Mouse (Mus musculus) testis, adult 2 months (tissue): ENCODE results near the gene Akip1. TPM values are rescaled to one million over a fixed set of nuclear protein-coding genes. Genes with fewer than 3 reads are reported as not detected.

Experiments
- H3K27ac ChIP-seq: fragments of 200-500 bp; 2 replicates; pipeline ENCODE4 v1.5.1; 2012; ENCODE audit warnings: low read depth, low read length; ENCODE audit not compliant: control insufficient read depth, insufficient read depth
- H3K27me3 ChIP-seq: fragments of 200-500 bp; 2 replicates; pipeline ENCODE4 v1.6.1; 2012; ENCODE audit warnings: mild to moderate bottlenecking, low read length, moderate library complexity; ENCODE audit not compliant: control insufficient read depth, insufficient read depth
- H3K36me3 ChIP-seq: fragments of 200-500 bp; 2 replicates; pipeline ENCODE4 v1.6.1; 2012; ENCODE audit warnings: mild to moderate bottlenecking, low read length; ENCODE audit not compliant: control insufficient read depth, insufficient read depth
- H3K4me1 ChIP-seq: fragments of 200-500 bp; 2 replicates; pipeline ENCODE4 v1.6.1; 2012; ENCODE audit warnings: low read length; ENCODE audit not compliant: control insufficient read depth, insufficient read depth
- H3K4me3 ChIP-seq: fragments of 200-500 bp; 2 replicates; pipeline ENCODE4 v1.5.1; 2012; ENCODE audit warnings: low read depth, mild to moderate bottlenecking, low read length, moderate library complexity, mixed read lengths; ENCODE audit not compliant: control insufficient read depth
- CTCF ChIP-seq: fragments of 200-500 bp; IDR thresholded peaks from 2 replicates; pipeline ENCODE4 v1.5.1; 2012; ENCODE audit warnings: low read depth, mild to moderate bottlenecking, inconsistent platforms, low read length, moderate library complexity; ENCODE audit not compliant: control insufficient read depth, insufficient read depth, insufficient replicate concordance
- POLR2A ChIP-seq: fragments of 200-500 bp; IDR thresholded peaks from 2 replicates; pipeline ENCODE4 v1.6.1; 2012; ENCODE audit warnings: low read depth, mild to moderate bottlenecking, inconsistent platforms, low read length, moderate library complexity; ENCODE audit not compliant: control insufficient read depth
- polyA plus RNA-seq: library from polyadenylated mRNA; depleted of rRNA; stranded (reverse); fragments of >200 nt; gene quantifications from 2 replicates; pipeline ENCODE4 v1.2.3, GENCODE M21; 2012

Gene Akip1
- polyA plus RNA-seq, 1 experiment = 34.3 TPM

DNA sequence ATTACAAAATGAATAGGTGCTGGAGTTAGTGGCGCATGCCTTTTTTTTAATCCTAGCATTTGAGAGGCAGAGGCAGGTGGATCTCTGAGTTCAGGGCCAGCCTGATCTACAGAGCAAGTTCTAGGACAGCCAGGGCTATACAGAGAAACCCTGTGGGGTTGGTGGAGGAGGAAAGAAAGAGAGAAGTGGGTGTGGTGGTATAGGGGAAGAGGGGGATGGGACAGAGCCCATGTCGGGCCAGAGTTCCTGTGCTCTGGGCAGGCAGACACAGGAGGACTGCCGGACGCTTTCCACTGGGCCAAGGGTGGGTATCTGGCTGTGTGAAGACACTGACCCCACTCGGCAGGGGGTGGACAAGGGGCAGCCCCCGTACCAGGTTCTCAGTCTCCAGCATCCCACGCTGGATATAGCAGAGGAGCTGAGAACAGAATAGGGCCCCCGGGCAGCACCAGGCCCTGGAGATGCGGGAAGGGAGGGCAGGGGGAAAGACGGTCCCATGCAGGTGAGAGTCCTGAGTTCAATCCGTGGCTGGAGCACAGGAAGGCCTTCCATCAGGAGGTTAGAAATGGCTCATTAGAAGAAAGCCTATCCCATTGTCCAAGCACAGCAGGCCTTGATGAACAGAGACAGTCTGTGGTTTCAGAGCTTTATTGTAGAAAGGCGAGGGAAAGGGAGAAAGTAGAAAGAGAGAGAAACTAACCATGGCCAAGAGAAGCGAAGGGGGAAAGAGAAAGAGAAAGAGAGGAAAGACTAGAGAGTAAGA is 8.7 kb upstream of the Akip1 start:
- H3K27me3 ChIP-seq = no peaks in the 10 kb centered on the region
- no peak for TF ChIP-seq POLR2A
- no peak for TF ChIP-seq CTCF
- no peak overlapping the region for H3K4me3 ChIP-seq
- H3K4me1 ChIP-seq = 0 out of 2 replicates have a peak, but pooled peaks cover 2% of the 10 kb centered on the region
- no peaks in the 10 kb centered on the region for H3K36me3 ChIP-seq
- no peak overlapping the region for H3K27ac ChIP-seq

DNA sequence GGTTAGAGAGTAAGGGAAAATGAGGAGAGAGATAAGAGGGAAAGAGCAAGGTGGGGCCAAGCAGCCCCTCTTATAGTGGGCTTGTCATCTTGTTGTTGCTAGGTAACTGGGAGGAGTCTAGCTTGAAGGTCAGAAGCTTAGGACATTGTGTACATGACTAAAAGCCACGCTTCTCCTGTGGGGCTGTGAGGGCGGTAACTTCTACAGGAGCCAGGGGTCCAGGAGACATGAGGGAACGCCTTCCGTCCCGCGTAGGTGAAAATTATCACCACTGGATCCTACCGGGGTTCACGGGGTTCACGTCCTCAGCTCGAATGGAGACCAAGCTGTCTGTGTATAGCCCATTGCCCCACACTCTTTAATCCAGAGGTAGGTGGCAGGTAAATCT is 8.2 kb upstream of the Akip1 start:
- no peak overlapping the region for H3K27ac ChIP-seq
- H3K4me1 ChIP-seq = 0 out of 2 replicates have a peak, but pooled peaks cover 2% of the 10 kb centered on the region
- TF ChIP-seq CTCF (no peak), POLR2A (no peak)

DNA sequence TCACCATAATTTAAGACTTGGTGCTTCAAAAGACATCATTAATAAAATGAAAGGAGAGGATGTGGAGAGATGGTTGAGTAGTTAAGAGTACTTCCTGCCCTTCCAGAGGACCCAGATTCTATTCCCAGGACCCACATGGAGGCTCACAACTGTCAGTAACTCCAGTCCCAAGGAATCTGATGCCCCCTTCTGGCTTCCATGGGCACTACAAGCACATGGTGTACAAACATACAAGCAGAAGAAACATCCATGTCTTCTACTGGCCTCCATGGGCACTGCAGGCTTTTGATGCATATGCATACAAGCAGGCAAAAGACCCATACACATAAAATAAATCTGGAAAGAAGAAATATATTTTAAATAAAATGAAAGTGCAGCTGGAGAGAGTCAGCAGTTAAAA is 3.3 kb upstream of the Akip1 start:
- no peak overlapping the region for H3K4me3 ChIP-seq
- no peaks in the 10 kb centered on the region for H3K27me3 ChIP-seq
- no peak overlapping the region for H3K27ac ChIP-seq
- H3K4me1 ChIP-seq = peaks cover 11% of the 10 kb centered on the region
- TF ChIP-seq POLR2A (no peak), CTCF (no peak)
- no peaks in the 10 kb centered on the region for H3K36me3 ChIP-seq

More for the DNA sequence above, 8.2 kb upstream of the Akip1 start:
- no peaks in the 10 kb centered on the region for H3K27me3 ChIP-seq
- no peak overlapping the region for H3K4me3 ChIP-seq
- H3K36me3 ChIP-seq = no peaks in the 10 kb centered on the region

DNA sequence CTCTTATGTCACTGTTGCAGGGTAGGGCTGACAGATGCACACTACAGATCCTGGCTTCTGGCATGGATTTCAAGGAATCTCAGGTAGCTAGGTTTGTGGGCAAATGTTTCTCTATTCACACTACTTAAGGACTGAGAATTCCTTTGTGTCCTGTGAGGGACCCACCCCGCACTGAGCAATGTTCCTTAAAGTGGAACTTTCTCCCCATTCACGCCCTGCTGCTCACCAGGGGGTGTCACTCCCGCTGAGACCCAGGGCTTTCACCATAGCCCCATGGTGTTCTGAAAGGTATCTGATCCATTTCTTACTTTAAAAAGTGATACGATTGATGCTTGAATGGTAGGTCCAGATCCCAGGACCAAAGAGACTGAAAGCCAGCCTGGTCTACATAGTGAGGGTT is 769 bp upstream of the Akip1 start:
- Histone ChIP-seq H3K4me1 (peaks cover 11% of the 10 kb centered on the region), H3K4me3 (peak overlapping the region; percentile 98; the same call in 1 of the 2 replicates)
- no peak for TF ChIP-seq POLR2A
- TF ChIP-seq CTCF = no peak

DNA sequence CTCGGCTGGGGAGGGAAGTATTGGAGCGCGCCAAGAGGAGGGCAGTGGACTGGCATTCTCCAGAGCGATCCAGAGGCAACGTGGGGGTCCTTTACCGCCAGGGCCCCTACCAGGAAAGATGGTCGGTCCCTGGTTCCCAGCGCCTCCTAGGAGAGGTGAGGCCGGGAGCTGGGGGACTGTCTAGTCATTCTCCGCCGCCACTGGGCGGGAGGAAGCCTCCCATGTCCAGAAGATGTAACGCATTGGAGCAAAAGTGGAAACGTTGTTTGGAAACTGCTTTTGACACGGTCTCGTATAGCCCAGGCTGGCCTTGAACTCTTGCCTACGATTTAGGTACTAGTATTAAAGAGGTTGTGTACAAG is 507 bp downstream of the Akip1 start:
- TF ChIP-seq POLR2A = no peak; the same call in 1 of the 2 replicates
- no peak for TF ChIP-seq CTCF
- Histone ChIP-seq H3K4me1 (peaks cover 11% of the 10 kb centered on the region), H3K4me3 (peak overlapping the region; percentile 98), H3K36me3 (peaks cover 2% of the 10 kb centered on the region; the same call in 1 of the 2 replicates), H3K27me3 (no peaks in the 10 kb centered on the region), H3K27ac (peak overlapping the region; percentile 93)

More for the DNA sequence above, 769 bp upstream of the Akip1 start:
- Histone ChIP-seq H3K27me3 (no peaks in the 10 kb centered on the region), H3K36me3 (no peaks in the 10 kb centered on the region; the same call in 1 of the 2 replicates), H3K27ac (peak overlapping the region; percentile 90; the same call in 1 of the 2 replicates)

DNA sequence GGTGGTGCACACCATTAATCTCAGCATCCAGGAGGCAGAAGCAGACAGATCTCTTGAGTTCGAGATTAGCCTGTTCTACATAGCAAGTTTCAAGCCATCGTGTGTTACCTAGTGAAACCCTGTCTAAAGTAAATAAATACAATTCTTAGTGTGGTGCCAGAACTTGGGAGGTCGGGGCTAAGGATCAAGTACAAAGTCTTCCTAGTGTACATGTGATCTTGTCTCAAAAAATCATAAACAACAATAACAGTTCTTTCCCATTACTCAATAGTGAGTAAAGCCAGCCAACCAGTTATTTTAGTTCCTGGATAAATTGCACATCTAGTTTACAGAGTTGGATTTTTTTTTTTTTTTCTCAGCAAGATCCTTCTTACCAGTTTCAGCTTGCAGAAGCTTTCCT is 971 bp downstream of the Akip1 start:
- H3K4me1 ChIP-seq = peaks cover 11% of the 10 kb centered on the region
- peak overlapping the region; percentile 98; the same call in 1 of the 2 replicates for H3K4me3 ChIP-seq
- no peaks in the 10 kb centered on the region for H3K27me3 ChIP-seq
- H3K27ac ChIP-seq = no peak overlapping the region; the same call in 1 of the 2 replicates
- TF ChIP-seq POLR2A (no peak), CTCF (no peak)
- peaks cover 4% of the 10 kb centered on the region; the same call in 1 of the 2 replicates for H3K36me3 ChIP-seq

DNA sequence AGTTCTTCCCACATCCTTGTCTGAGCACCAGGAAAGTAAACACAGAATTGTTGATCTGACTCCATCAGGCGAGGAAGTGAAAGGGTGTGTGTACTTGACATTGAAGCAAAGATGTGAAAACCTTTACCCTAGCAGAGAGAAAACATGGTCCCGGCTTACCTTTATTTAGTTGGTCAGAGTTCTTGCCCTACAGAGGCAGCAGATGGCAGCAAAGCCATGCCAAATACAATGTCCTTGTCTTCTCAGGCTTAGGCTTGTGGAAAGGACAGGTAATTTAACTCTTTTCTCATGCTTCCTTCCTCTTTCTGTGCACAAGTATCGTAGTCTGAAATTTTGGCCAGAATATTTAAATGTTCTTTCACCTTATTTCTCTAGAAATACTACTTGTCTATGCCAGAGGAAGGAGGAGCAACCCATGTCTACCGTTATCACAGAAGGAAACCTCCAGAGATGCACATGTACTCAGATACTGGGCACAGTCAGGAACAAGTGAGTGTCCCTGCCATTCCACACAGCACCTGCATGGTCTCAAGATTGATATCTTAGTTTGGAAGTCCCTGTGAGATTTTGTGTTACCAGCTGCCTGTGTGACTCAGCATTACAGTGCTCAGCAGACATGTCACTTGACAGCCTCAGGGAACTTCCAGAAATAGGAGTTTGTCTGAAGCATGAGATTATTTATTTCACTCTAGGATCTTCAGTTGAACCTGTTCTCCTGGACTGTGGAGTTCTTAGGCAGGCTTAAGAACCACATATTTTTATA is 3.7 kb downstream of the Akip1 start:
- Histone ChIP-seq H3K27me3 (no peaks in the 10 kb centered on the region), H3K27ac (no peak overlapping the region), H3K4me1 (peaks cover 11% of the 10 kb centered on the region), H3K4me3 (no peak overlapping the region), H3K36me3 (peaks cover 4% of the 10 kb centered on the region)
- no peak for TF ChIP-seq CTCF
